Mouse (Mus musculus) olfactory bulb, adult 2 months (tissue): Measurements from ENCODE around the gene Exph5.

Experiments used
- CTCF ChIP-seq: fragments of 200-500 bp; IDR thresholded peaks from 2 replicates; pipeline ENCODE4 v1.5.1; 2012; ENCODE audit warnings: low read depth, mild to moderate bottlenecking, low read length, moderate library complexity; ENCODE audit not compliant: insufficient read depth
- POLR2A ChIP-seq: fragments of 200-500 bp; IDR thresholded peaks from 2 replicates; pipeline ENCODE4 v1.6.1; 2012; ENCODE audit warnings: mild to moderate bottlenecking, low read depth, low read length, moderate library complexity; ENCODE audit not compliant: insufficient read depth

GRCm38 (mm10) chr9:53380595-53380994, 79.1 kb downstream of the Exph5 start:
- no peak for TF ChIP-seq CTCF
- TF ChIP-seq POLR2A: no peak
